Mouse (Mus musculus): ENCODE data around the gene Gm49393.
"Not testable (repeated sequence)": the region's sequence is repeated elsewhere in the genome, so short reads cannot be mapped to it uniquely, and the experiment has no call there.

Gene Gm49393

GRCm38 (mm10) chr13:60935490-60935889 lies at the start of gene Gm49393:
Gene Gm49393 (minus strand): TSS chr13:60935590.
- not testable (repeated sequence) for DNase-seq

DNA sequence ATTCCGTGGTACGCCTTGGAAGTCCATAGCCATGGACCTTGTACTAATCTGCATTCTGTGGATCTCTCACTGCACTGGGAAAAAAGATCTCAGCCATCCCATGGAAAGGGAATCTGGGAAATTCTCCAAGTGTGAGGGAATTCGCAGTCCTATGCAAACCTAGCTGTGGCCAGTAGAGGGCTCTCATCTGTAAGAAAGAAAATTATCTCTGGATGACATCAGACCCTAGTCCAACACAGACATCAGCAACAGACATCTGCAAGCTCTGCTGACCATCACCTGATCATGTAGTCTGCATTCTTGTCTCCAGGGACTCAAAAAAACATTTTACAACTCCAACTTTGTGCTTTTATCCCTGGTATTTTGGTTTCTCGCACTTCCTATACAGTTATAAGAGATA lies 36.9 kb upstream of the Gm49393 start:
- not testable (repeated sequence) for DNase-seq

- not testable (repeated sequence) for DNase-seq
Measured at GRCm38 (mm10) chr13:60963985-60964384, 28.6 kb upstream of the Gm49393 start.

GRCm38 (mm10) chr13:60961706-60962105 lies 26.3 kb upstream of the Gm49393 start:
- no peak for DNase-seq

DNA sequence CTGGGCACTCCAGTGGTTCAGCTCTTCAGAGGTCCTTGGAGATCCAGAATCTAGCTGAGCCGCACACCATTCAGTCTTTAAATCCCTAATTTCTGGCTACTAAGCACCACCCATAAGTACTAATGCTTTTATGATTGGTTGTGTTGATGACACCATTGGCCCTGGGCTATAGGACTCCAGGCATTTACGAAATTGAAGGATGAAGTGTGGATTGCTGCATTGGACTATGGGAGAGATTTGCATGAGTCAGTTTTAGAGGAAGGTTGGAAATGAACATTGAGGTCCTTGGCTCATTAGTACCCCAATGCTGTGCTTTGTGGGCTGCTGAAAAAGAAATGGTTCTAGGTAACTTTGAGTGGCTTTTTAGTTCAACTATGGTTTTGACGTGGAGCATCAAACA lies 6.5 kb upstream of the Gm49393 start, which contains the start of gene Tpbpa:
Tpbpa (minus strand) TSS at position 101 of the 400 bp plus-strand sequence.
- not testable (repeated sequence) for DNase-seq

GRCm38 (mm10) chr13:60936500-60936901 lies 1.1 kb upstream of the Gm49393 start, which contains the start of the genes Gm49391 and Ctla2a:
Gene Gm49391 (minus strand): TSS chr13:60936571.
Gene Ctla2a (minus strand): TSS chr13:60936625.
- no peak for DNase-seq

- DNase-seq, result not testable (repeated sequence)
Measured at GRCm38 (mm10) chr13:60904780-60905179, 30.6 kb downstream of the Gm49393 start, which contains the start of gene Tpbpb. Gene Tpbpb (minus strand): TSS chr13:60904880.

DNA sequence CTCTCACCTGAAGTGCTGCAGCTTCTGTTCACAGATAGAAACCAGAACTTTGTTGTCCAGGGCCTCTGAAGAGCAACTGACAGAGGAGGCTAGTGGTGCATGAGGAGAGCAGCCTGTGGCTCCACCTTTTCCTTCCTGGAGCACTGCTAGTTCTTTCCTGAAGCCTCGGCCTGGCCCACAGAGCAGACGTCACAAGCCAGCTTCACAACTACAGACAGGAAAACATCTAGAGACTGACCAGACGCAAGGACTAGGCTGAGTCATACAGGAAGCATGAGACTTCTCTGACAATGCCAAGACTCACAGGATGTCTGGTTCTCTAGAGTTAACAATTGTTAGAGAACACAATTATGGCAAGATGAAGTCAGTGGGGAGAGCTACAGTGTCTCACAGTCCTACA lies 38.1 kb downstream of the Gm49393 start, which contains the start of gene Ctla2b:
Ctla2b (minus strand) TSS at position 120 of the 400 bp plus-strand sequence.
- DNase-seq, result no peak

DNA sequence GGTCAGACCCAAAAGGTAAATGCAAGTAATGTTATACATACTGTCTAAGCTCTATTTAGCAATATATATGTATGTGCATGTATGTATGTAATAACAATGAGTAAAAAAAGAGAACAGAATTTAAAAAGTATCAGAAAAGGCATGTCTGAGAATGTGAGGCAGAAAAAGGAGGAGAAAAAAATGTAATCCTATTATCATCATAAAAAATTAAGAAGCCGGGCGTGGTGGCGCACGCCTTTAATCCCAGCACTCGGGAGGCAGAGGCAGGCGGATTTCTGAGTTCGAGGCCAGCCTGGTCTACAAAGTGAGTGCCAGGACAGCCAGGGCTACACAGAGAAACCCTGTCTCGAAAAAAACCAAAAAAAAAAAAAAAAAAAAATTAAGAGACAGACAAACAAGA lies 38.6 kb downstream of the Gm49393 start, which contains the start of gene Gm49392:
Gm49392 (minus strand) TSS at position 101 of the 400 bp plus-strand sequence.
- DNase-seq, result not testable (repeated sequence)

GRCm38 (mm10) chr13:60895406-60896160 lies 39.8 kb downstream of the Gm49393 start:
- DNase-seq, result no peak

DNA sequence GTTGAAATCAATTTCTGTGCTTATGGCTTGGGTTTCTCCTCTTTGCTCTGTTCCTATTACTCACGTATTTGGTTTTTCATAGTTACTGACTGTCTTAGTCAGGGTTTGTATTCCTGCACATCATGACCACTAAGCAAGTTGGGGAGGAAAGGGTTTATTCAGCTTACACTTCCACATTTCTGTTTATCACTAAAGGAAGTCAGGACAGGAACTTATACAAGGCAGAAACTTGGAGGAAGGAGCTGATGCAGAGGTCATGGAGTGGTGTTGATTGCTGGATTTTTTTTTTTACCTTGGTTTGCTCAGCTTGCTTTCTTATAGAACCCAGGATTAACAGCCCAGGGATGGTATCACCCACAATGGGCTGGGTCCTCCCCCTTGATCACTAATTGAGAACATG lies 43.1 kb downstream of the Gm49393 start:
- no peak for DNase-seq

DNA sequence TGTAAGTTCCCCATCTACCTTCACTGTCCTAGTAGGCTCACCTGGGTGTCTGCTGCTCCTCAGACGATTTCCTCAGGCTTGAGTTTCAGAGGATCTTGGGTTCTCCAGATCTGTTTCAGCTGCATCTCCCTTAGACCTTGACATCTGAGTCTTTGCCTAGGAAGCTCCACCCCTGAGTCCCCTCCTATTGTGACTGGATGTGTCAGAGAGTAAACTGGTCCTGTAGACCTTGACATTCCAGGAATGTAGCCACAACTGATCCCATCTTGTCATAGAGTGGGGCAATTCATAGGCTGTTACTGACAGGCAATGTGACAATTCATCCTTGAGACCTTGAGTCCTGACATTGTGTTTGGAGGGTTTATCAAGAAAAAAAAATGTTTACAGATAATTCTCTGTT lies 71.1 kb downstream of the Gm49393 start, which contains the start of gene 4930486L24Rik:
4930486L24Rik (minus strand) TSS at position 195 of the 400 bp plus-strand sequence.
- DNase-seq, result no peak

DNA sequence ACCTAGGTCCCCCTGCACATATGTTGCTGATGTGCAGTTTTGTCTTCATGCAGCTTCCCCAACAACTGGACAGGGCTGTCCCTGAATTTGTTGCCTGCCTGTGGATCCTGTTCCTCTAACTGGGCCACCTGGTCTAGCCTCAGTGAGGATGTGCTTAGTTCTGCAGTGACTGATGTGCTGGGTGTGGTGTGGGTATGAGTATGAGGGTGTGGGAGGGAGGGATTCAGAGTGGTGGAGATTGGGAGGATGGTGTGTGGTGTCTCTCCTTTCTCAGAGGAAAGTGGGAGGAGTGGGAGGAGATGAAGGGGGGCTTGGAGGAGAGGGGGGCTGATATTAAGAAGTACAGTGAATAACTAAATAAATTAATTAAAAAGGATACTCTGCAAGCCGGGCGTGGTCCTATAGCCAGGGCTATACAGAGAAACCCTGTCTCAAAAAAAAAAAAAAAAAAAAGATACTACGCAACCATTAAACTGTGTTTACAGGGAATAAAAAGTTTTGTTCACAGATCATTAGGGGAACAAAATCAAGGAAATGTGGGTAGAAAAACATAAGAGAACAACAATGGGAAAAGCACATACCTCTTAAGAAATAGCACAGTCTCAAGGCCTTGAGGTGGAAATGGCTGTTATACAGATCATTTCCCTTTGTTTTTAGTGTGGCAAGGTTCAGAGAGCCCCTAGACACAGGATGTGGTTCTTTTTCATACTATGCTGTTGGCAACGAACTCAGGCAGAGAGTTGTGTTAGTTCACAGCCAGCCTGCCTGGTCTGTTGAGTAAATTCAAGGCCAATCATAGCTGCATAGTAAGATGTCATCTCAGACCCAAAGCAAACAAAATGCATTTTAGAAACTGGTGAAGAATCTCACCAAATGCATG lies 86.9 kb downstream of the Gm49393 start:
- DNase-seq, result no peak

GRCm38 (mm10) chr13:60843153-60843552 lies 92.2 kb downstream of the Gm49393 start:
- DNase-seq, result no peak

DNA sequence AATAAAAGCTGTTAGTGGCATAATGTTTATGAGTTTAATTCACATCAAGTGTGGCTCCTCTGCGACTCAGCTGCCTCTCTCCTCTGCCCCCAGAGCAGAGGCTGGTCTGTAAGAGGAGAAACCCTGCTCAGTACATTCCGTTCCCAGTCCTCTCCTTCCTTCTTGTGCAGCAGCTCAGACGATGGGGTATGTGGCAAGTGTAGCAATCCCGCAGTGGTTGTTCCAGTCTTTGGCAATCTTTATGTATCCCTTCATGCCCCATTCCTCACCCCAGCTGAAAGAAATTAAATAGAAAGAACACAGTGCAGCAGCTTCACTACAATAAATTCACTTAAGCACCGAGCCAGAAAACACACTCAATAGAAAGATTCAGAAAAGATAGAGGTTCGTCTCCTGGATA lies 92.7 kb downstream of the Gm49393 start:
- DNase-seq, result no peak

GRCm38 (mm10) chr13:60839353-60839902 lies 96.0 kb downstream of the Gm49393 start:
- no peak for DNase-seq

DNA sequence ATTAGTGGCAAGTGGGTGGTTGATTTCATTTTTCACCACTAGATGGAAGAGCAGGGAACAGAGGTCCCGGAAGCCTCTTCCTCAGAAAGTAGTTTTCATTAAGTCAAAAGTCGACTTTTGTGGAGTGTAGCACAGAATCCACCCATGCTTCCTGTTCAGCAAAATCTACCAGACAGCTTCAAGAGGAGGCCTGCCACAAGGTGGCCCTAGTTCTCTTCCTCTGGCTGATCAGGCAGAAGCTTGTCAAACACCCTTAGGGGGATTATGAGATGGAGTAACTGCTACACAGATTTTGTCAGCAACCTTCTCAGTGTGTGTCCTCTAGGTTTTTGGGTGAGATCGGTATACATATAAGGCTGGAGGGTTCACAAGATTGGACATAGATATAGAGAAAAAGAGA lies 109.3 kb downstream of the Gm49393 start:
- no peak for DNase-seq

GRCm38 (mm10) chr13:60820486-60821175 lies 114.8 kb downstream of the Gm49393 start:
- no peak for DNase-seq

DNA sequence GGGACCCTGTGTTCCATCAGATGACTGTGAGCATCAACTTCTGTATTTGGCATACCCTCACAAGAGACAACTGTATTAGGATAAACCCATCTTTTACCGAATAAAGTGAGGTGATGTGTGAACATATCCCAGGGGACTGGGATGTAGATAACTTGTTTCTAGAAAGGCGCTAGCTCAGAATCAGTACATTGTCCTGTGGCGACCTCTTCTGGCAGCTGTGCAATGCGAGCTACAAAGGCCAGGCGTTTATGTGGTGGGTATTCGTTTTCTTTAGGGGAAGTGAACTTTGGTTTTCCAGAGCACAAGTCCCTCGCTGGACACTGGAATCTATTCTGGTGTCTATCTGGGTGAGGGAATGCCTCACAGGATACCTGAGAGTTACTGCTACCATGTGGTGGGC lies 115.9 kb downstream of the Gm49393 start:
- no peak for DNase-seq

GRCm38 (mm10) chr13:60813722-60814121 lies 121.7 kb downstream of the Gm49393 start:
- no peak for DNase-seq

GRCm38 (mm10) chr13:60812768-60813167 lies 122.6 kb downstream of the Gm49393 start:
- DNase-seq, result no peak

DNA sequence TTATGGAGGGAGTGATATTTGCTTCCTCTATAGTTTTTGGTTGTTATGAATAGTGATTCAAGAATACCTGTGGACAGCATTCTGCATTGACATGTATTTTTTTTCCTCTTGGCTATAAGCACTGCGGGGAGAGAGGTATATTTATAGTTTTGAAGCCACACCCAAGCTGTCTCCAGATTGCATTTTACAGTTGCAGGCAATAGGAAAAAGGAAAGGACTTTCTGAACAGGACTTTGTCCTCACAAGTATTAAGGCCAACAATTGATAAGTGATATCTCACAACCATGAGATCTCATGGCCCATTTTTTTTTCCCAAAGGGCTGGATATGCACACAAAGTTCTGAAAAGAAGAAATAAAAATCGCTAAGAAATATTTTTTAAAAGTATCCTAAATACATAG lies 125.7 kb downstream of the Gm49393 start:
- no peak for DNase-seq
